Mouse (Mus musculus): ENCODE results near the gene Fxyd3.

The Fxyd3 gene

DNA sequence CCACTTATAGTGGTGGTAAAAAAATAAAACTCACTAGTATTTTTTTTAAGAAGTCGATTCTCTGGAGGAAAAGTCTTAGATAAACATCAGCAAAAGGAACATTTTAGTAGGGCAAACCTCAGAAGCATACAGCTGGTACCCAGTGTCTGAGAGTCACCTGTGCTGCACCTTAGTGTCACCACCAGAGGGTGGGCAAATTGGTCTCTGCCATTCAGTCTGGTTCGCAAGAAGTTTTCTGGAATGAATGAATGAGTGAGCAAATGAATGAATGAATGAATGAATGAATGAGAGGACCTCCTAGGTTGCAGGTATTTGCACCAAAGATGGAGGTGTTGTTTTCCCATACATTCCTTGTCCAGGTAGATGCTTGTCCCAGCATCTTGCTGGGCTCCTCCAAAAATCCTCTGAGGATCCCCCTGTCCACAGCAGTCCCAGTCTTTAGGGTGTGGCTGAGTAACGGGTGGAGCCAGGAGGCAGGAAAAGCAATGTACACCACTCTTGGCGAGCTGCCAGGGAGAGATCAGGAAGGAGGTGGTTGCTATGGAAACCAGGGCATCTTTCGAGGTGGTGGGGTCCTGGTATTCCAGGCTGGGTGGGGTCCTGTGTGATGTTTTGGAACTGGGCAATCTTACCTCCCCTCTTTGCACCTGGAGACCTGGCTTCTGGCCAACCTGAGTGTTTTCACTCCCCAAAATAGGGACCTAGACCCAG is 27.2 kb downstream of the Fxyd3 start:
- no peak for DNase-seq (ENCODE audit: low spot score)

DNA sequence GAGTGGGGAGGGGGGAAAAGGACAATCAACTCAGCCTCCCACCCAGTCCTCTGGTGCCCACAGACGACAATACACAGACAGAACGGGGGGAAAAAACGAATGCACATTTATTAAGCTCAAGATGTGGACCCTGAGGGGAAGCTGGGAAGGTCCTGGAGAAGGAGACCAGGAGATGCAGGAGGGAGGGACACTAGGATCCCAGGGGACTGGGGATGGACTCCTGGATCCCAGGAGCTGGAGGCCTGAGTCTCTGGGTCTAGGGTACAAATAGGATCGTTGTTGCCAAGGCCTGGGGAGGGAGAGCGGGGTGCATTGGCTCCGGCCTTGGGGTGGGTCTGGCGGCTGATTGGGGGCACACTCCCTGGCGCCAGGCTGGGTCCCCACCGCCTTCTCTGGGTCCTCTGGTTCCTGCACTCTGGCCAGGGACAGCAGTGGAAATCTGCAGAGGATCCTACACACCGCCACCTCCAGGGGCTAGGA is 34.0 kb downstream of the Fxyd3 start, which contains the start of gene Fxyd5:
Fxyd5 (minus strand) TSS at position 51 of the 480 bp plus-strand sequence.
- no peak for DNase-seq (ENCODE audit: low spot score)

DNA sequence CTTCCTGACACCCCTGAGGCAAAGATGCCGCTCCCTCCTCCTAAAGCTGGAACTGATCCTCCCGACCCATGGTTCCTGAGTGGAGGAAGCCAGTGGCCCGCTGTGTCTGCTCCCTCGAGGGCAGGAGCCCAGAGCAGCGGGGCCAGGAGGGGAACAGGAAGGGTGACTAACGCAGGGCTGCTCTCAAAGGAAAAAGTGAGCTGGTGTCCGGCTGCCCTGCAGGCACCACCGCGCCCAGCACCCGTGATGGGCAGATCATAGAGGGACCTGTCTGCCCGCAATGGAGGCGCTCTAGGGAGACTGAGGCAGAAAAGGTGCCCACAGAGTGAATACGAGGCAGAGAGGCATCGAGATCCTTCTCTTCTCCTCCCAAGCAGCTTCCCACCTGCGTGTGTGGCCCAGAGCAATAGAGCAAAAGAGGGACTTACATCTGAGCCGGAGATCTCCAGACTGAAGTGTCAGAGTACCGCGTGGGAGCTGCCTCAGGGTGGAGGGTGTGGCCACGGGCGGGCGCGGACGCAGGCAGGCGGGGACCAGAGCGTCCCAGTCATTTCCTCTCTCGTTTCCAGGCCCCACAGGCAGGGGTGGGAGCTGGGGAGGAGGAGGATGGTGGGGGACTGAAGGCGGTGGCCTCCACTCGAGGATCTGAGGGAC is 34.7 kb downstream of the Fxyd3 start:
- no peak for DNase-seq (ENCODE audit: low spot score)

DNA sequence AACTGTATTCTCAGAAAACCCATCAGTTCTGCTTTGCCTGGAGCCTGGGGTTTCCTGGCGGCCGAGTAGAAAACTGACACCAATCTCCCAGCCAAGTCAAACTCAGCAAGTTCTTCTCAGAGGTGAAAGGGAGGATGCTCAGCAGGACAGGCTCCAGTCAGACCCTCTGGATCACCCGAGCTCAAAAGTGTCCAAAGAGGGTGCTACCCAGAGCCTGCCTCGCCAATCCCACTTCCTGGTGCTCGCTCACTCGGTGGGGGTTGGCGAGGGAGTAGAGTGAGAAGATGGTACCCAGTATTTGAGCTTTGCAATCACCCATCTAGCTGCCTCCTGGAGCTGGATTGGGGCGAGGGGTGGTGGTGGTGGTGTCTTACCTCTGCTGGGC is 35.5 kb downstream of the Fxyd3 start:
- DNase-seq (ENCODE audit: low spot score) = no peak

DNA sequence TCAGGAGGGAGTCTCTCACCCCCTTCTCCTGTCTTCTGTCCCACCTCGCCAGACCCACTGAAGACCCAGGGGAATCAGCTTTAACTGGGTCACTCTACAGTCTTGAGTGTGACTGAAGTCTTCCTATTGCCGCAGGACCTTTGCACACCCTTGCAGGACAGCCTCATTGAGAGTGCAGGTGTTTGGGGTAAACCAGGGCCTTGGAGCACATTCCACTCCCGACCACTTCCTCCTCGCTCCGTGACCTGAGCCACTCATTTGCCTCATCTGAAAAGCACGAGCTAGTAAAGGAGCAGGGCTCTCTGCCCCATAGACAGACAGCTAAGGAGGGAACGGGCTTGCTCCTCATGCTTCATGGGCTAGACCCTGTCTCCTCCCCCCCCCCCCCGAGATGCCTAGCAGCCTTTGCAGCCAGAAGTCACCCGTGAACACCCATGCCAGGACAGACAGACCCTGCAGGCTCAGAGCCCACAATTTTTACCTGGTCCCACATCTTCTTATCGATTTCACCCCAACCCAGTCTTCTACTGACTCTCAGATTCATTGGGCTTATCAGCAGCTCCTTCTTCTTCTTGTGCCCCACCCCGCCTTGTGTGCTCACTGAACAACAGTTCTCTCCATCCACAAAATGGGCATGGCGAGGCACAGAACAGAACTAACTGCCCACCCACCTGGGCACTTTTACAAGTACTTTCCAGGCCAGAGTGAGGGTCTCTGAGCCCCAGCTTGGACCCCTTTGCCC is 36.1 kb downstream of the Fxyd3 start:
- no peak for DNase-seq (ENCODE audit: low spot score)

DNA sequence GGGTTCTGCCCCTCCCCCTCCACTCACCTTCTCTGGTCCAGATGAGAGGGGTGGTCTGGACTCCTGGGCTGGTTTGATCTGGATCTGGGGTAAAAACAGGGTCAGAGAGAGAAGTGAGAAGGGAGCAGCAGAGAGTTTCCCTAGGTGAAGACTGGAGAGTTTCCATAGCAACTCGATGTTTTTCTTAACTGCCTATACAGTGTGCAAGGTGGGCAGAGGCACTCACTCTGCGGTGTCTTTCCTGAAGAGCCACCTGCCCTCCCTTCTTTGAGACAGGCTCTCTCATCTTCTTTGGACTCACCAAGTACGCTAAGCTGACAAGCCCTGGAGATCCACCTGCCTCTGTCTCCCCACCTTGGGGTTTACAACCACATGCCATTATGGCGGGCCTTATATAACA is 37.5 kb downstream of the Fxyd3 start:
- DNase-seq (ENCODE audit: low spot score) = no peak

DNA sequence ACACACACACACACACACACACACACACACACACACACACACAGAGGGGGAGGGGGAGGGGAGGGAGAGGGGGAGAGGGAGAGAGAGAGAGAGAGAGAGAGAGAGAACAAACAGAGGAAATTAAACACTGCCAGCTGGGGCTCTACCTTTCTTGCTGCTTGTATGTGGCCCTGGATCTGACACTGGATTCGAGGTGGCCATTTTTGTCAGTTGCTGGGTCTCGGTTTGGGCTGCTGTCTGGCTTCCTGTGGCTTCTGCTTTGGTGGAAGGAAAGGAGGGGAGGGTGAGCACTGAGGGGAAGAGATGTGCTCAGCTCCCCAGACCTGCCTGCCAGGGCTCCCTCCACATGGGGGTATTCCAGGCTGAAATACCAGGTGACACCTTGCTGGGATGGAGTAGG is 38.8 kb downstream of the Fxyd3 start:
- no peak for DNase-seq (ENCODE audit: low spot score)

DNA sequence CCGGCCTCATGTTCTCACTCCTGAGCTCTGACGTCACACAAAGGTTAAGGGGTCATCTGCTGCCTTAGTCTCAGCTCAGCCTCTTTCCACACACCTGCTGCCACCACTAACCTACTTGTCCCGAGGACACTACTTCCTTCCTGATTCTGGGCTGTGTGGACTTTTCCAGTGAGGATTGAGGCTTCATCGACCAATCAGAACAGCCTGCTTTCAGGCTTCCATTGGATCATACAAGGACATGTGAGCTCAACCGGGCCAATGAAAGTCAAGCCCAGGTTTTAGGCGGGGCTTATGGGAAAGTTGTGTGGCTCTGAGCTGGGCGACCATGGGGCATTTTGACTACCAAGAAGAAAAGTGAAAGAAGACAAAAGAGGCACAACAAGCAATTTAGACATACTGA is 39.6 kb downstream of the Fxyd3 start:
- DNase-seq (ENCODE audit: low spot score) = no peak

DNA sequence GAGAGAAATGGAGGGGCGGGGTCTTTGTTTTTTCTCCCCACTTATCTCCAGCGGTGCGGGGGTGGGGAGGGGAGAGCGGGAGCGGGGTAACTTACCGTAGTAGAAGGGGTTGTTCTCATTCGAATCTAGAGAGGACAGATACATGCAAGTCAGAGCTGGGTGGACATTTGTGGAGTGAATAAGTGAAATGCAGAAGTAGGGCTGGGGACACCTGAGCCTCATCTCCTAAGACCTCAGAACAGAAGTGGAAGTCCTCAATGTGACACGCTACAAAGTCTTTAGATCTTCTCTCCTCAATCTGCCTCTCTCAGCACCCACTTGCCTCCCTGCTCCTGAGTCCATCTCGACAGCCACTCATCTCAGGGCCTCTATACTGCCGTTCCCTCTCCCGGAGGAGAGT is 41.2 kb downstream of the Fxyd3 start:
- no peak for DNase-seq (ENCODE audit: low spot score)

DNA sequence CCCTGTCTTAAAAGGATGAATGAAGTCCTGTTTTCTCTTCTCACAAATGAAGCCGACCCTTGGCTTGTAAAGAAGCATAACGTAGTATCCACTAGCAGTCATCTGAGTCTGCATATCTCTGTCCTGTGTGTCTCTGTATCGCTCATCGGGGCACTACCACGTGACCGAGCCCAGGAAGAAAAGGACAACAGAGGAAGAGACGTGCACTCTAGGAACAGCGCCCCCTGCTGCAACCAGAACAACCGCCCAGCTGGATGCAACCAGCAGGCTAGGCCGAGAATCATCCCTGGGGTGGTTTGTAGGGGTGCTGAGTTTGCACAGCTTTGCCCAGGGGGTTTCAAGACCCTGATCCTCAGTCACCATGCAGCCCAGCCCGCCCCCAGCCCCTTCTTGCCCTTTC is 41.7 kb downstream of the Fxyd3 start:
- DNase-seq (ENCODE audit: low spot score) = no peak

DNA sequence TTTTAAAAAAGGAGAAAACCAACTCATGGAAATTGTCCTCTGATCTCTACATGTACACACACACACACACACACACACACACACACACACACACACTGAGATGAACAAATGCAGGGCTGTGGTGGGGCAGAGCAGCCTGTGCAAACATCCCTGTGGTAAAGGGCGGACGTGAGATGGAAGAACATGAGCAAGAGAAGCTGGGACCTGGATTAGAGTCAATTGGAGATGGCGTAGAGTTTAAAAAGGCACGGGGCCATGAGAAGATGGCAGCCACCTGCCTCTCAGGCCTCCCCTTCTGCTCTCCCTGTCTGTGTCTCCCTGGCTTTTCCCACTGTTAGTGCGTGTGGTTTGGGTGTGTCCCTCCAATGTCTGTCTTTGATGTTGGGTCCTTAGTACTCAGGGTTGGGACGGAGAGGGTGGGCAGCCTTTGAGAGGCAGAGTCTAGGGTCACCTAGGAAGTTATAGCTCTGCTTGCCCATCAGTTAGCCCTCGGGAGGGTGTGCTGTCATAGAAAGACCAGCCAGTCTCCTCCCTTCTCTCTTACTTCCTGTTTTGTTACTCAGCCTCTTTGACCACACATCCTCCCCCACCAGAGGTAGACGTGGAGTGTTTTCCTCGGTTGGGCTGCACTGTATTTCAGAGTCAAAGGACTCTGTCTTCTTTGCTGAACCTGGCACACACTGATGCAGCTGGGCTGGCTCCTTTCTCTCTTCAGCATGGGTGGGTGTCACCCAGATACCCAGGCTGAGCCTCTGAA is 42.9 kb downstream of the Fxyd3 start:
- no peak for DNase-seq (ENCODE audit: low spot score)

DNA sequence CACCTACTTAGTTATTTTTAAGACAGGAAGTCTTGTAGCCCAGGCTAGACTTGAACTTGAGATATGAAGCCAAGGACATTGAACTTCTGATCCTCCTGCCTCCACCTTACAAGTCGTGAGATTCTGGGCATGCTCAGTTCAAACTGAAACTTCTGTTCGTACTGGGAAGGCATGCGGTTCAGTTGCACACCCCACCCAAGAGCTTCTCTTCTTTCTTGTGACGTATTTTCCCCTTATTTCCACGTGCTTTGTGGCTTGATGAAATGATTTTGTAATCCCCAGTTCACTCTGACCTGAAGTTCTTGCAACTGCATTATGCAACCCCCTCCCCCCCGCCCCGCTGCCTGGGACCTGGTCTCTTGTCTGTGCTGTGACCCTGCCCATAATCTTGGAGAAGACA is 44.8 kb downstream of the Fxyd3 start:
- no peak for DNase-seq (ENCODE audit: low spot score)

DNA sequence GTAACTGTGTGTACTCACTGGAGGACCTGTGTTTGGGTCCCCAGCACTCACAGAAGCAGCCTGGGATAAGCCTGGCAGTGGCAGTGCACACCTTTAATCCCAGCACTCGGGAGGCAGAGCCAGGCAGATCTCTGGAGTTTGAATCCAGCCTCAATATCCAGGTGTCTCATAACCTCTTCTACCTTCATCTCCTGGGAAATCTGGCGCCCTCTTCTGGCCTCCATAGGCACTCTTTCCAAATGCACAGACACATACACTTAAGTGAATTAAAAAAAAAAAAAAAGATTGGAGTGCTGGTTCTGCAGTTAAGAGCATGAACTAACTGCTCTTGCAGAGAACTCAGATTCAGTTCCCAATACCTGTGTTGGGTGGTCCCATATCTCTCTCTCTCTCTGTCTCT is 45.8 kb downstream of the Fxyd3 start:
- no peak for DNase-seq (ENCODE audit: low spot score)

DNA sequence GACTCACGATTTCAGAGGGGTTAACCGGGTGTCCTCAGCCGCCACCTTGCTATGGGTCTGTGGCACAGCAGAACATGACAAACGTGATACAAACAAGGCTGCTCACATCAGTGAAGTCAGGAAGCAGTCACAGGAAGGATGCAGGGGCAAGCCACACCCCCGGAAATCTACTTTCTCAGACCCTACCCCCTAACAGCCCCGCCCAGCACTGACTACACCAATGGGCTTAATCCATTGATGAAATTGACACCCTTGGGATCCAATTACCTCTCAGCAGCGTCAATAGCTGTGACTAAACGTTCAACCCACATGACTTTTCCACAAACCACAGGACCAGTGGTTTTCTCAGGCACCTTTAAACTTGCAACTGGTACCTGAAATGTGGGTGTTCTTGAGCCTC is 47.9 kb downstream of the Fxyd3 start:
- no peak for DNase-seq (ENCODE audit: low spot score)

Measured in c-Kit-positive CD71-positive TER-119-positive erythroid progenitor cells, embryonic 14.5 days (primary cell).